Mouse (Mus musculus) hindbrain, postnatal 0 days (tissue): ENCODE results near the gene Plekhb1. TPM values are rescaled to one million over a fixed set of nuclear protein-coding genes. Genes with fewer than 3 reads are reported as not detected.

Experiments
- ATAC-seq: fragments of 200-750 bp; cut with Nextera tagmentation; 2 replicates; pipeline ENCODE4 v1.8.0; 2017; ENCODE audit warnings: mild to moderate bottlenecking, moderate TSS enrichment, moderate library complexity
- DNase-seq: peaks from one replicate; pipeline ENCODE4 v3.0.0-alpha.2; 2015; ENCODE audit warnings: low spot score
- H3K27ac ChIP-seq: fragments of 300-500 bp; sonication (generic); 2 replicates; pipeline ENCODE4 v1.5.1; 2014; ENCODE audit warnings: mild to moderate bottlenecking
- H3K27me3 ChIP-seq: fragments of 300-500 bp; sonication (generic); 2 replicates; pipeline ENCODE4 v1.6.1; 2014; ENCODE audit warnings: low read length, mixed read lengths; ENCODE audit not compliant: insufficient read depth
- H3K36me3 ChIP-seq: fragments of 300-500 bp; sonication (generic); 2 replicates; pipeline ENCODE4 v1.6.1; 2014; ENCODE audit warnings: low read length, mixed read lengths; ENCODE audit not compliant: insufficient read depth
- H3K4me1 ChIP-seq: fragments of 300-500 bp; sonication (generic); 2 replicates; pipeline ENCODE4 v1.6.1; 2014; ENCODE audit warnings: antibody characterized with exemption, low read length, mixed read lengths; ENCODE audit not compliant: insufficient read depth
- H3K4me2 ChIP-seq: fragments of 300-500 bp; sonication (generic); 2 replicates; pipeline ENCODE4 v1.6.1; 2014; ENCODE audit warnings: low read depth, mild to moderate bottlenecking, low read length, moderate library complexity, mixed read lengths
- H3K4me3 ChIP-seq: fragments of 300-500 bp; sonication (generic); 2 replicates; pipeline ENCODE4 v1.5.1; 2014; ENCODE audit warnings: low read length
- H3K9ac ChIP-seq: fragments of 300-500 bp; sonication (generic); replicated peaks from 2 replicates; pipeline ENCODE4 v1.6.1; 2014; ENCODE audit warnings: mild to moderate bottlenecking, low read length, moderate library complexity, mixed read lengths
- H3K9me3 ChIP-seq: fragments of 300-500 bp; sonication (generic); 2 replicates; pipeline ENCODE4 v1.6.1; 2016; ENCODE audit warnings: low read length, mixed read lengths
- CTCF ChIP-seq: IDR thresholded peaks from 2 replicates; pipeline ENCODE4 v1.5.1; 2016; ENCODE audit warnings: antibody characterized with exemption, control low read depth, low read depth
- WGBS: fragments of 180-500 bp; shearing (Covaris S2); extraction: QIAGEN DNeasy Blood & Tissue Kit; methylation state at CpG from one replicate; pipeline ENCODE4 v1.1.7; 2014; 5-methylcytosine and 5-hydroxymethylcytosine counted together
- polyA plus RNA-seq: library from polyadenylated mRNA; unstranded; fragments of >200 nt; fragmentation: Nextera tagmentation; extraction: Ambion mirVana; gene quantifications from 2 replicates; pipeline ENCODE4 v1.2.1, GENCODE M21; 2015
- total RNA-seq: library from RNA; depleted of rRNA; stranded (reverse); fragments of >200 nt; gene quantifications from 2 replicates; pipeline ENCODE4 v1.2.3, GENCODE M21; 2014

The Plekhb1 gene
- total and polyA plus RNA-seq, 2 experiments from 2014 or later = 40.4 to 47.0 TPM

GRCm38 (mm10) chr7:100649095-100649494 lies 13.1 kb downstream of the Plekhb1 start:
- WGBS = 80% methylated on average over 4 of the region's 4 CpGs
- no peak for ATAC-seq

DNA sequence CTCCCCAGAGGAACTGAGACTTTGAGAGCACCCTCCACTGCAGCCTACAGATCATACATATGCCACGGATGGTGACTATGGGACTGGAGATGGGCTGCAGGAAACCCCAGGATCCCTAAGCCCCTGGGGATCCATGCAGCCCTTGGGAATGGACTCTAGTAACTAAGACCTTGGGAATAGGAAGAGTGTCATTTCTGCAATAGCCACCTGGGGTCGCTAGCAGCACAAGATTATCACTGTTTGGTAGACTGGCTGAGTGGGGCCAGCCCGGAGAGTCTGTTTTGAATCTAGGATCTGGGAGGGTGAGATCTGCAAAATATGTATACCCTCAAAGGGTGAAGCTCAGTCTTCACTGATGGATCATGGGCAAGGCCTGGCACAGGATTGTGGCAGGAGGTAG lies 17.1 kb downstream of the Plekhb1 start:
- no peak overlapping the region for H3K27ac ChIP-seq
- no peak overlapping the region for H3K9ac ChIP-seq
- peak; percentile 75 for TF ChIP-seq CTCF
- no peaks in the 10 kb centered on the region for H3K9me3 ChIP-seq
- ATAC-seq = peak; percentile 41; the same call in 1 of the 2 replicates
- H3K4me1 ChIP-seq = no peaks in the 10 kb centered on the region
- DNase-seq = peak; percentile 81
- 28% methylated on average over 3 of the region's 3 CpGs for WGBS
- H3K36me3 ChIP-seq = peaks cover 5% of the 10 kb centered on the region
- H3K4me2 ChIP-seq = no peak overlapping the region
- H3K27me3 ChIP-seq = no peaks in the 10 kb centered on the region
- H3K4me3 ChIP-seq = no peak overlapping the region

More at GRCm38 (mm10) chr7:100649095-100649494, 13.1 kb downstream of the Plekhb1 start:
- TF ChIP-seq CTCF = no peak
- no peak overlapping the region for H3K9ac ChIP-seq
- H3K27ac ChIP-seq = no peak overlapping the region
- no peaks in the 10 kb centered on the region for H3K36me3 ChIP-seq
- H3K27me3 ChIP-seq = no peaks in the 10 kb centered on the region
- H3K4me1 ChIP-seq = 0 out of 2 replicates have a peak, but pooled peaks cover 2% of the 10 kb centered on the region
- no peaks in the 10 kb centered on the region for H3K9me3 ChIP-seq
- H3K4me3 ChIP-seq = no peak overlapping the region
- H3K4me2 ChIP-seq = no peak overlapping the region
- DNase-seq = no peak

DNA sequence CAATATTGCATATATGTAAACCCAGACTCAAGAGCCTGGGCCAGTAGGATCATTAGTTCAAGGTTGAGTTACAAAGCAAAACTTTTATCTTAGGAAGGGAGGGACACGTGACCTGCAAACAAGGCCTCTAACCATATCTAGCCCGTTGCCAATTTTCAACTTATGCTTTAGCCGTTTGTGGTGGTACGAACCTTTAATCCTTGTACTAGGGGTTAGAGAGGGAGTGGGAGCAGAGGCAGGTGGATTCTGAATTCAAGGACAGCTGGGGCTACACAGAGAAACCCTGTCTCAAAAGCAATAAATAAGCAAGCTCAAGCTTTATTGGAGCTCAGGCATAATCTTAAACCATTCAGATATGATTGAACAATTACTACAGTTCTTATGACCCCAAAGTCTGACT lies 19.8 kb downstream of the Plekhb1 start:
- no peak overlapping the region for H3K9ac ChIP-seq
- no peaks in the 10 kb centered on the region for H3K9me3 ChIP-seq
- no peak overlapping the region for H3K4me2 ChIP-seq
- ATAC-seq = no peak
- peaks cover 5% of the 10 kb centered on the region for H3K36me3 ChIP-seq
- no peak for DNase-seq
- no peak overlapping the region for H3K27ac ChIP-seq
- H3K4me1 ChIP-seq = no peaks in the 10 kb centered on the region
- no peaks in the 10 kb centered on the region for H3K27me3 ChIP-seq
- 97% methylated on average over 4 of the region's 4 CpGs for WGBS
- TF ChIP-seq CTCF = no peak
- no peak overlapping the region for H3K4me3 ChIP-seq

- ATAC-seq = peak; percentile 72; the same call in 1 of the 2 replicates
- peak; percentile 70 for TF ChIP-seq CTCF
- Histone ChIP-seq H3K4me3 (no peak overlapping the region), H3K27ac (no peak overlapping the region), H3K36me3 (peaks cover 9% of the 10 kb centered on the region; the same call in 1 of the 2 replicates), H3K4me1 (no peaks in the 10 kb centered on the region), H3K4me2 (no peak overlapping the region), H3K9me3 (no peaks in the 10 kb centered on the region), H3K9ac (no peak overlapping the region), H3K27me3 (no peaks in the 10 kb centered on the region)
- peak; percentile 74 for DNase-seq
- WGBS = 0% methylated on average over 1 of the region's 1 CpGs
These were observed 24.6 kb downstream of the Plekhb1 start for GRCm38 (mm10) chr7:100637657-100638056.

DNA sequence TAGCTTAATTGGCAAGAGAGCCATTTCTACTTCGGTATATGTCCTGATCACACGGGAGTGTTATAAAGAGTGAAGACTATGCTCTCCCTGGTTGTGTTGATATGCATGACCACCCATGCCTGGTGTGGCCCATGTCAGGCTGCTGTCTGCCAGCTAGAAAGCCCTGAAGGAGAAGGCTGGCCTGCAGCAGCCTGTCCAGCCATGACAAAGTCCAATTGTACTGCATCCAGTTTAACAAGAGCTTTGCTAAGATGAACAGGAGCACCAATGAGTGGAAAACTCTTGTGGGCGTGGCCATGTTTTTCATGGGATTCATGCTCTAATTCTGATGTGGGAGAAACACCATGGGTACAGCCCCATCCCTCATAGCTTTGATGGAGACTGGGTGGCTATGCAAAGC lies 37.7 kb downstream of the Plekhb1 start:
- no peak overlapping the region for H3K4me3 ChIP-seq
- no peak for TF ChIP-seq CTCF
- no peaks in the 10 kb centered on the region for H3K27me3 ChIP-seq
- H3K9ac ChIP-seq = no peak overlapping the region
- ATAC-seq = no peak
- H3K27ac ChIP-seq = no peak overlapping the region
- no peaks in the 10 kb centered on the region for H3K4me1 ChIP-seq
- H3K36me3 ChIP-seq = peaks cover 3% of the 10 kb centered on the region; the same call in 1 of the 2 replicates
- H3K4me2 ChIP-seq = no peak overlapping the region
- WGBS = 58% methylated on average over 3 of the region's 3 CpGs
- DNase-seq = no peak
- H3K9me3 ChIP-seq = no peaks in the 10 kb centered on the region

GRCm38 (mm10) chr7:100622277-100622676 lies 39.9 kb downstream of the Plekhb1 start:
- Histone ChIP-seq H3K9ac (no peak overlapping the region), H3K4me1 (no peaks in the 10 kb centered on the region), H3K27me3 (no peaks in the 10 kb centered on the region), H3K4me2 (no peak overlapping the region), H3K36me3 (no peaks in the 10 kb centered on the region), H3K9me3 (no peaks in the 10 kb centered on the region), H3K4me3 (no peak overlapping the region), H3K27ac (no peak overlapping the region)
- TF ChIP-seq CTCF = peak; percentile 34
- DNase-seq (no peak), ATAC-seq (no peak)
- WGBS = 89% methylated on average over 2 of the region's 2 CpGs

- H3K9me3 ChIP-seq = no peaks in the 10 kb centered on the region
- TF ChIP-seq CTCF = no peak
- no peak overlapping the region for H3K4me3 ChIP-seq
- DNase-seq = no peak
- H3K4me2 ChIP-seq = no peak overlapping the region
- H3K4me1 ChIP-seq = no peaks in the 10 kb centered on the region
- WGBS = 89% methylated on average over 4 of the region's 4 CpGs
- H3K36me3 ChIP-seq = no peaks in the 10 kb centered on the region
- no peak overlapping the region for H3K9ac ChIP-seq
- ATAC-seq = no peak
- no peaks in the 10 kb centered on the region for H3K27me3 ChIP-seq
- H3K27ac ChIP-seq = no peak overlapping the region
These were observed 45.9 kb downstream of the Plekhb1 start for GRCm38 (mm10) chr7:100616121-100616857.
